Mouse (Mus musculus) liver, embryonic 14.5 days (tissue): ENCODE measurements around the gene Ager.

Experiments used
- CTCF ChIP-seq: IDR thresholded peaks from 2 replicates; pipeline ENCODE4 v1.5.1; 2016; ENCODE audit warnings: antibody characterized with exemption, low read depth, control low read depth
- EP300 ChIP-seq: IDR thresholded peaks from 2 replicates; pipeline ENCODE4 v1.6.1; 2016; ENCODE audit warnings: antibody characterized with exemption, low read depth

- 0 out of 2 replicates have a peak, but pooled peaks have one; percentile 11 for TF ChIP-seq CTCF
- TF ChIP-seq EP300, result no peak
These were observed 7.3 kb upstream of the Ager start for GRCm38 (mm10) chr17:34590154-34590987.
